Mouse (Mus musculus) heart, embryonic 15.5 days (tissue): ENCODE results near the gene Vamp8. TPM values are rescaled to one million over a fixed set of nuclear protein-coding genes. Genes with fewer than 3 reads are reported as not detected.

Experiments
- ATAC-seq: fragments of 200-750 bp; cut with Nextera tagmentation; replicated peaks from 2 replicates; pipeline ENCODE4 v1.8.0; 2017; ENCODE audit warnings: low read depth, moderate TSS enrichment; ENCODE audit not compliant: insufficient number of reproducible peaks, insufficient read depth, low FRiP score
- H3K27ac ChIP-seq: fragments of 300-500 bp; sonication (generic); 2 replicates; pipeline ENCODE4 v1.5.1; 2015; ENCODE audit warnings: mild to moderate bottlenecking, inconsistent platforms
- H3K27me3 ChIP-seq: fragments of 300-500 bp; sonication (generic); 2 replicates; pipeline ENCODE4 v1.6.1; 2015; ENCODE audit warnings: inconsistent platforms
- H3K36me3 ChIP-seq: fragments of 300-500 bp; sonication (generic); 2 replicates; pipeline ENCODE4 v1.6.1; 2015; ENCODE audit warnings: mild to moderate bottlenecking, inconsistent platforms
- H3K4me1 ChIP-seq: fragments of 300-500 bp; sonication (generic); replicated peaks from 2 replicates; pipeline ENCODE4 v1.6.1; 2015; ENCODE audit warnings: inconsistent platforms
- H3K4me2 ChIP-seq: fragments of 300-500 bp; sonication (generic); 2 replicates; pipeline ENCODE4 v1.6.1; 2015; ENCODE audit warnings: inconsistent platforms, mild to moderate bottlenecking, moderate library complexity
- H3K4me3 ChIP-seq: fragments of 300-500 bp; sonication (generic); 2 replicates; pipeline ENCODE4 v1.5.1; 2015; ENCODE audit warnings: mild to moderate bottlenecking, inconsistent platforms
- H3K9ac ChIP-seq: fragments of 300-500 bp; sonication (generic); 2 replicates; pipeline ENCODE4 v1.6.1; 2015; ENCODE audit warnings: mild to moderate bottlenecking, inconsistent platforms
- H3K9me3 ChIP-seq: fragments of 300-500 bp; sonication (generic); replicated peaks from 2 replicates; pipeline ENCODE4 v1.6.1; 2016; ENCODE audit warnings: inconsistent platforms
- WGBS: fragments of 180-500 bp; shearing (Covaris S2); methylation state at CpG from one replicate; pipeline ENCODE4 v1.1.7; 2015; ENCODE audit warnings: mixed read lengths; 5-methylcytosine and 5-hydroxymethylcytosine counted together
- polyA plus RNA-seq: library from polyadenylated mRNA; unstranded; fragments of >200 nt; fragmentation: Nextera tagmentation; extraction: Ambion mirVana; gene quantifications from 2 replicates; pipeline ENCODE4 v1.2.1, GENCODE M21; 2015

Gene Vamp8
- polyA plus RNA-seq, result 123 and 142 TPM in 2 replicates

DNA sequence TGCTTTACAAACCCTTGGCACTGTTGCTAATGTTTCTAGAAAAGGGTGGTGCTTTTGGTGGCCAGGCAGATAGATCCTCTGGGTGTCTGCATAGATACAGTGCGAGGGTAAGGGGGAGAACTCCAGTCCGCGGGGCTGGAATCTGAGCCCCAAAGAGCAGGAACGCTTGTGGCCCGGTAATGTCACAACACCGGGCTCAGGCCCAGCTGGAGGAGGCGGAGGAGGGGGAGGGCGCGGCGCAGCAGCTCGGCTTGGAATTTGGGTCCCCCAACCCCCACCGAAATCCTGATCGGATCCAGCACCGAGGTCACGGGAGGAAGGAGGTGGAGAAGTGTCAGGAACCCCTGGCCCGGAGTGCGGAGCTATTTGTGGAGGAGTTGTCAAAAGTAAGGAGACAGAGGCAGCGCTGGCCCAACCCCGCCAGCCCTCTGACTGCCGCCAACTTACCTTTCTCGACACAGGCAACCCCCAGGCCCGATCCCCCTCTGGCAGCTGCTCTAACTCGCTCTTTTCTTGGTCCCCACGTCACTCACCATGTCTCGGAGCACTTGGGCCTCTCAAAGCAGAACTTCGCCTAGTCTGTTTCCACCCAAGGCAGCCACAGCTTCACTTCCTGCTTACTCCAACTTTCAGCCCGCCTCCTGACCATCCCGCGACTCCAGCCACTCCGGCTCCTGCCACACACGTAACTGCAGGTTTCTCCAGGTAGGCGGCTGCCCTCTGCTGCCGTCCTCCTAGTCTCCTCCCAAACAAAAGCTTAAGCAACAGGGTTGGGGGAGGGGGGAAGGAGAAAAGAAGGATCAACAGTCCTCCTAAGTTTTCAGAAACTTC, at the start of gene Vamp8:
Gene Vamp8 (minus strand): TSS at position 763 of the 831 bp plus-strand sequence.
- H3K27me3 ChIP-seq, result no peaks in the 10 kb centered on the region
- ATAC-seq, result peak; percentile 69
- H3K4me3 ChIP-seq, result peak within 1 kb of the TSS; percentile 68
- no peaks in the 10 kb centered on the region for H3K9me3 ChIP-seq
- peak within 1 kb of the TSS; percentile 97 for H3K27ac ChIP-seq
- H3K9ac ChIP-seq, result peak within 1 kb of the TSS; percentile 80
- H3K4me2 ChIP-seq, result peak within 1 kb of the TSS; percentile 66
- peaks cover 8% of the 10 kb centered on the region for H3K36me3 ChIP-seq
- H3K4me1 ChIP-seq, result peaks cover 25% of the 10 kb centered on the region
- under 1% methylated on average over 33 of the region's 33 CpGs for WGBS

GRCm38 (mm10) chr6:72439355-72440185, 49.1 kb upstream of the Vamp8 start, which contains the start of gene Mat2a:
Mat2a (minus strand) TSS chr6:72439558.
- Histone ChIP-seq H3K4me2 (peak within 1 kb of the TSS; percentile 83), H3K9ac (peak within 1 kb of the TSS; percentile 98), H3K27ac (peak within 1 kb of the TSS; percentile 99), H3K9me3 (no peaks in the 10 kb centered on the region), H3K36me3 (peaks cover 32% of the 10 kb centered on the region), H3K4me3 (peak within 1 kb of the TSS; percentile 83), H3K4me1 (peaks cover 30% of the 10 kb centered on the region), H3K27me3 (no peaks in the 10 kb centered on the region)
- peak; percentile 89 for ATAC-seq
- WGBS, result under 1% methylated on average over 71 of the region's 77 CpGs

DNA sequence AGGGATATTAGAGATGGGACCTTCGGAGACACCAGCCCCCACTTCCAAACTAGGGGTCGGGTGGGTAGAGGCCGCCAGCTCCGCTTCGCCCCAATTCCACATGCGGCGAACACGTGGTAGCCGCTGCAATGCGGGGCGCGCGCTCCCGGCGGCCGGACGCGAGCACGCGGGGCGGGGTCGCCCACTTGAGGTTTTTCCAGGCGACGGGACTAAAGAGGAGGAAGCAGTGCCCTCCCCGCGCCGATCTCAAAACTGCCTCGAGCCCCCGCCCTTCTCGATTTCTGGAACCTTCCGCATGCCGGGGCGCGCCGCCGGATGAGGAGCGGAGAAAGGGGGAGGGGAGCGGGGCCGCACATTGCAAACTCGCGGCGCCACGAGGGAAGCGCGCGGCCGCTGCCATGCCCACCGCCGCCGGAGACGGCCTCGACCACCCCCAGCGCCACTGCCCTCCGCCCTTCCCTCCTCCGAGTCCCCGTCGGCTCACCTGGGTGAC, 48.4 kb upstream of the Vamp8 start:
- Histone ChIP-seq H3K9me3 (no peaks in the 10 kb centered on the region), H3K36me3 (peaks cover 38% of the 10 kb centered on the region), H3K4me1 (peaks cover 30% of the 10 kb centered on the region), H3K4me3 (peak overlapping the region; percentile 83), H3K4me2 (peak overlapping the region; percentile 83), H3K27me3 (no peaks in the 10 kb centered on the region), H3K27ac (peak overlapping the region; percentile 99), H3K9ac (peak overlapping the region; percentile 98)
- ATAC-seq, result peak; percentile 66
- WGBS, result under 1% methylated on average over 56 of the region's 57 CpGs

- Histone ChIP-seq H3K27ac (peak overlapping the region; percentile 99), H3K4me3 (peak overlapping the region; percentile 83), H3K27me3 (no peaks in the 10 kb centered on the region), H3K4me2 (peak overlapping the region; percentile 83), H3K9ac (peak overlapping the region; percentile 98), H3K9me3 (no peaks in the 10 kb centered on the region), H3K36me3 (peaks cover 45% of the 10 kb centered on the region), H3K4me1 (peaks cover 30% of the 10 kb centered on the region)
- WGBS, result 1% methylated on average over 5 of the region's 5 CpGs
- no peak for ATAC-seq
Observed at GRCm38 (mm10) chr6:72438226-72438625, 47.7 kb upstream of the Vamp8 start.

- Histone ChIP-seq H3K9me3 (no peaks in the 10 kb centered on the region), H3K4me2 (no peak overlapping the region), H3K27me3 (no peaks in the 10 kb centered on the region), H3K36me3 (peaks cover 88% of the 10 kb centered on the region), H3K27ac (no peak overlapping the region), H3K4me1 (peaks cover 13% of the 10 kb centered on the region), H3K4me3 (no peak overlapping the region), H3K9ac (no peak overlapping the region)
- ATAC-seq, result no peak
- 83% methylated on average over 2 of the region's 2 CpGs for WGBS
Observed at GRCm38 (mm10) chr6:72432153-72432552, 41.6 kb upstream of the Vamp8 start.

GRCm38 (mm10) chr6:72430989-72431921, 40.8 kb upstream of the Vamp8 start:
- no peak overlapping the region for H3K4me3 ChIP-seq
- no peaks in the 10 kb centered on the region for H3K9me3 ChIP-seq
- 32% methylated on average over 5 of the region's 5 CpGs for WGBS
- H3K9ac ChIP-seq, result no peak overlapping the region
- H3K4me2 ChIP-seq, result no peak overlapping the region
- ATAC-seq, result peak; percentile 28; the same call in 1 of the 2 replicates
- H3K27ac ChIP-seq, result no peak overlapping the region
- peaks cover 85% of the 10 kb centered on the region for H3K36me3 ChIP-seq
- H3K27me3 ChIP-seq, result no peaks in the 10 kb centered on the region
- peaks cover 5% of the 10 kb centered on the region; the same call in 1 of the 2 replicates for H3K4me1 ChIP-seq

DNA sequence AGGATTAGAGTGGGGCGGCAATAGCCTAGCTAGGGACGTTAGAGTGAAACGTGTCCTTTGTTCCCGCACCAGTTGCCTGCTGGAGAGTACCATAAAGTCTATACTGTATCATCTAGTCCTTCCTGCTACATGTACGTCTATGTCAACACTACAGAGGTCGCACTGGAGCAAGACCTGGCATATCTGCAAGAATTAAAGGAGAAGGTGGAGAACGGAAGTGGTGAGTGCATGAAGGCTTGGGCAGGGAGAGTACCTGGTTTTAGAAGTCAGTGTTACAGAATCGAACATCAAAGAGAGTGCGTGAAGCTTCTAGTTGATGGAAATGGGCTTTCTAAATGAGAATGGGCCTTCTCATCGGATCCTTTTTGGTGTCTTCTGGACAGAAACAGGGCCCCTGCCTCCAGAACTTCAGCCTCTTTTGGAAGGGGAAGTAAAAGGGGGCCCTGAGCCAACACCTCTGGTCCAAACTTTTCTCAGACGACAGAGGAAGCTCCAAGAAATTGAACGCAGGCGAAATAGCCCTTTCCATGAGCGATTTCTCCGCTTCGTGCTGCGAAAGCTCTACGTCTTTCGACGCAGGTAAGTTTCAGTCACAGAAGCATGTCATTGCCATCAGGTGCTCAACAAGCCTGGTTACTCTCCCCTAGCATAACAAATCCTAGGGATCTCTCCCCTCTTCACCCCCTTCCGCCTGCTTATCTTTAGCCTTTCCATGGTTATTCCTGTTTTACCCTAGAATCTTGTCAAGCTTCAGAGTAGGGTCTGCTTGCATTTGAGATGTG, 38.7 kb upstream of the Vamp8 start:
- ATAC-seq, result no peak
- H3K27ac ChIP-seq, result no peak overlapping the region
- no peaks in the 10 kb centered on the region for H3K27me3 ChIP-seq
- peaks cover 85% of the 10 kb centered on the region for H3K36me3 ChIP-seq
- no peak overlapping the region for H3K4me3 ChIP-seq
- no peak overlapping the region for H3K9ac ChIP-seq
- H3K9me3 ChIP-seq, result no peaks in the 10 kb centered on the region
- 78% methylated on average over 21 of the region's 21 CpGs for WGBS
- no peaks in the 10 kb centered on the region for H3K4me1 ChIP-seq
- no peak overlapping the region for H3K4me2 ChIP-seq

DNA sequence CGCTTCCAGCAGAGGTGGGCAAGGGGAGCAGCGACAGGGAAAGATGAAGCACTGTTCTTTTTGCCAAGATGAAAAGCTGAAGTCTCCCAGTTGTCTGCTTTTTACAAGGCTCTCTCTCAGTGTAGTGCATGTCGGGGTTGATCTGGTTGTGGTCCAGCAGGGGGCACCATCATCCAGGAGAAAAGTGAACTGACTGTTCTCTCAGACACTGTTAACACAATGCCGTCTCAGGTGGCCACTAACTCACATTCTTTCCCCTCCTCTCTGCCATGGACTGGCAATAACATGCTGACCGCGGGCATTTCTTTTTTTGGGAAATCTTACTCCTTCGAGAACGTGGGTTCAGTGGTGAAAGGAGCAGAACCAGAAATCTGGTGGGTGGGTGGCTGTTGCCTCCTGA, 37.5 kb upstream of the Vamp8 start:
- peaks cover 86% of the 10 kb centered on the region for H3K36me3 ChIP-seq
- WGBS, result 38% methylated on average over 8 of the region's 8 CpGs

GRCm38 (mm10) chr6:72425646-72426045, 35.1 kb upstream of the Vamp8 start:
- no peaks in the 10 kb centered on the region for H3K27me3 ChIP-seq
- no peak overlapping the region for H3K9ac ChIP-seq
- no peaks in the 10 kb centered on the region for H3K9me3 ChIP-seq
- no peak overlapping the region for H3K27ac ChIP-seq
- WGBS, result 90% methylated on average over 11 of the region's 11 CpGs
- H3K4me1 ChIP-seq, result no peaks in the 10 kb centered on the region
- no peak for ATAC-seq
- H3K36me3 ChIP-seq, result peaks cover 85% of the 10 kb centered on the region
- no peak overlapping the region for H3K4me2 ChIP-seq
- no peak overlapping the region for H3K4me3 ChIP-seq

More for the DNA sequence above, 37.5 kb upstream of the Vamp8 start:
- H3K9ac ChIP-seq, result no peak overlapping the region
- no peaks in the 10 kb centered on the region for H3K9me3 ChIP-seq
- H3K4me1 ChIP-seq, result no peaks in the 10 kb centered on the region
- H3K4me3 ChIP-seq, result no peak overlapping the region
- no peak overlapping the region for H3K27ac ChIP-seq
- H3K4me2 ChIP-seq, result no peak overlapping the region
- ATAC-seq, result peak; percentile 72; the same call in 1 of the 2 replicates
- no peaks in the 10 kb centered on the region for H3K27me3 ChIP-seq

GRCm38 (mm10) chr6:72420901-72421300, 30.4 kb upstream of the Vamp8 start:
- no peak for ATAC-seq
- Histone ChIP-seq H3K36me3 (peaks cover 70% of the 10 kb centered on the region), H3K9ac (no peak overlapping the region), H3K4me2 (no peak overlapping the region), H3K27me3 (no peaks in the 10 kb centered on the region), H3K4me1 (peaks cover 3% of the 10 kb centered on the region), H3K4me3 (no peak overlapping the region), H3K9me3 (no peaks in the 10 kb centered on the region), H3K27ac (no peak overlapping the region)
- WGBS, result 91% methylated on average over 10 of the region's 10 CpGs
